Mouse (Mus musculus): ENCODE results near the gene Ptpre. TPM values are rescaled to one million over a fixed set of nuclear protein-coding genes. Genes with fewer than 3 reads are reported as not detected.
A peak's percentile ranks its signal among the peaks of the same experiment; 100 is the strongest.

Ptpre gene
- total RNA-seq, 1 experiment from 2014 or later: 157 TPM

DNA sequence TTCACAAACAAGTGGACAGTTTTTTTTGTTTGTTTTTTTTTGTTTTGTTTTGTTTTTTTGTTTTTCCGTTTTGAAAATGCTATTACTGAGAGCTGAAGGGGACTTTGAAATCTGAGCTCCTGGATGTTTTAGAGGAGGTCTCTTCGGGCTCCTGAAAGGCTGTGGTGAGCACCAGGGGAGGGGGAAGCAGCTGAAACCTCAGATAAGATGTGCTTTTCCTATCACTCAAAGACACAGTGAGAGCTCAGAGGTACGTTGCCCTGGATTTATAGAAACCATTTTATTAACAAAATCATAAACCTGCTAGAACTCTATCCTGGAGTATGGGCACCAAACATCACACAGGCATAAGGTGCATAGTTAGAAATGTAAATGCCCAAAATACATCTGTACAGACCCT lies 10.1 kb upstream of the Ptpre start:
- ATAC-seq (replicated peaks; ENCODE audit: insufficient number of reproducible peaks, low FRiP score, low TSS enrichment, poor library complexity, severe bottlenecking): no peak

DNA sequence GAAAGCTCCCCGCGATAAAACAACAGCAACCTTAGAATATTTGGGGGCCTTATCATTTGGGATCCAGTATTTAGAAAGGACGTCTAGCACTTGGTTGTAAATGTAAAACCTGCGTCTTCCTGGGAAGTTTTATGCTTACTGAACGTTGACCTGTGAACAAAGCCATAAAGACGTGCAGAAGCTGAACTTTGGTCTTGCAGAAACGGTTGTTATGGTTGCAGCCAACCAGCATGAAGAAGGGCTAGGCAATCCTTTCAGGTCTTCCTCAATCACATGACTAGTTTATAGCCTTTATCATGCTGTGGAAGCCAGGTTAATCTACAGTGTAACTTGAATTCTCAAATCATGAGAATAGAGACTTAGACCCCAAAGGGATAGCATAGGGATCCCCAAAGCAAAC lies 8.8 kb upstream of the Ptpre start, which contains the start of gene Clrn3:
TSS of gene Clrn3 (minus strand) at position 140 of the 400 bp plus-strand sequence.
- no peak for ATAC-seq (replicated peaks; ENCODE audit: insufficient number of reproducible peaks, low FRiP score, low TSS enrichment, poor library complexity, severe bottlenecking)

DNA sequence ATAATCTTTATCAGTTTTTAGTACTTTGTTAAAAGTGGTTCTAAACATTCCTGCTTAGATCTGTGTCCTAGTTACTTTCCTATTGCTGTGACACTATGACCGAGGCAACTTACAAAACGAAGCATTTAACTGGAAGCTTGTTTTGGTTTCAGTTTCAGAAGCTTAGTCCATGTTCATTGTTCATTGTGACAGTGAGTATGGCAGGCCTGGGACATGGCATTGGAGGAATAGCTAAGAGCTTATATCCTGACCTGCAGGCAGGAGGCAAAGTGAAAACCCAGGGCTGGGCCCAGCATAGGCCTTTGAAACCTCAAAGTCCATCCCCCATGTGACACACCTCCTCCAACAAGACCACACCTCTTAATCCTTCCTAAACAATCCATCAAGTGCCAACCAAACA lies 8.2 kb upstream of the Ptpre start:
- no peak for ATAC-seq (replicated peaks; ENCODE audit: insufficient number of reproducible peaks, low FRiP score, low TSS enrichment, poor library complexity, severe bottlenecking)

DNA sequence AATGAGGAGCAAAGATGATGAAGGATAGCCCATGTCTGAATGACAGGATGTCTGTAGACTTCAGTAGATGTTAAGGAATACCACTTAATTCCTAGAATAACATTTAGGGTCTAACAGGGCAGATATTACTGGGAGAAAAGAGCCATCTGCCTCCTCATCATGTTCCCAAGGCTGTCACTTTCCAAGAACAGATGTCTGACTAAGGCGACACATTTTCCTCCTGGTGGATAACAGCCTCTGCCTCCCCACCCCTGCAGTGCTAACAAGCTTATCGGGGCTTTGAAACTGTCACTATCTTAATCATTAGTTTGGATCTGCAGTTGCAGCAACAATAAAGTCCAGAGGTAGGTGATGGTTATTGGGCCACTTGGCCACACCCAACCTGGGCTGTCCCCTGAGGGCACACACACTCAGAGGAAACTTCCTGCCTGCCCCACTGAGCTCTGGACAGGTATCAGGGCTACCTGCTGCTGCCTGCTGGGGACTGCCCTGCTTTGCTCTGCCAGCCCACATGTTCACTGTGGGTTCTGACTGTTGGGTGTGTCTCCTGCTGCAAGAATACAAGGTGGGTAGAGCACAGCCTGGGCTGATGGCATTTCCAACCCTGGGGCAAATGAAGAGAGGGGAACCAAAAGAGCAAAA lies 2.6 kb upstream of the Ptpre start:
- ATAC-seq (replicated peaks; ENCODE audit: insufficient number of reproducible peaks, low FRiP score, low TSS enrichment, poor library complexity, severe bottlenecking): no peak

DNA sequence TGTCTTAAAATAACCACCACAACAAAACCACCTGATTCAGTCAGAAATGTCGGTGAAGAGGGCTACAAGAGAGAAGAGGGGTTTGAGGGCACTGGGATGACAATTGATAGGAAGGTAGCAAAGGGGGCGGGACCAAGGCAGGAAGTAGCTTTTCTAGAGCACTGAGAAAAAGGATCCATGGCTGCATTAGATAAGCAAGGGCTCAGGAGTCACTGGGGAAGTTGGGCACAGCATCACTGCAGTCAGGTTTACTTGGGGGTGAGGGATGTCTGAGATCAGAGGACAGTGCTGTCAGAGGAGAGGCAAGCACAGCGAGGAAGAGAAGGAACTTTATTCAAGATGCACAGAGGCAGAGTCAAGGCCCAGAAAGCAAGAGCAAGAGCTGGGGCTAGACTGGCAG lies 1.4 kb upstream of the Ptpre start:
- no peak for ATAC-seq (replicated peaks; ENCODE audit: insufficient number of reproducible peaks, low FRiP score, low TSS enrichment, poor library complexity, severe bottlenecking)

DNA sequence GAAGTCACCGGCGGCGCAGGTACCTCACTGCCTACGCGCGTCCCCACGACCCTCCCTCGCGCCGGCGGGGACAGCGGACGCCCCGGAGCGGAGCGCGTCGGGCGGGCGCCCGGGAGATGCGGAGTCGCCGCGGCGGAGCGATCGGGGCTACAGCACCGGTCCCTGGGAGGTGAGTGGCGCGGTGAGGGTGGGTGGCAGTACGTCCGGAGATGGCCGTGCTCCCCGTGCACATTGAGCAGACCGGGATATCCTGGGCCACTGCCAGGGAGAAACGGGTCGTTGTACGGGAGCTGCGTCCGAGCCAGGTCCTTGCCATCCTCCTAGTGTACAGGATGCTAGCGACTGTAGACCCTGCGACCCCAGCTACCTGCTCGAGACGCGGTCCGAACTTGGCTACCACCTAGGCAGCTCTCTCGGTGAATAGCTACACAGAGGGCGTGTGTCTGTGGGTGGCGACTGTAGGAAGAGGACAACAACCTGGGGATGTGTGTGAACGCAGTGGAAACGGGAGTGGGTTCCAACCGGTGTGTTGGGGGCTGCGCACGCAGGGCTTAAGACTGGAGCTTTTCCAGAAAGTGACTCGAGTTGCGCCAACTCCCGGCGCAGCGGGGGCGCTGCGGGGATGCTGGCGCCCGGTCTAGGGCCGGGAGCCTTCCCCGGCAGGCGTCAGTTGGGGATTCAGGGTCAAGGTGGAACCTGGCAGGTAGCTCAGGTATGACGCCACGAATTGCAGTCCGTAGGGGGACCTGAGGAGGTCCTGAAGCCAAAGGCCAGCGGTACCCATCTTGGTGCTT lies 864 bp downstream of the Ptpre start:
- ATAC-seq (replicated peaks; ENCODE audit: insufficient number of reproducible peaks, low FRiP score, low TSS enrichment, poor library complexity, severe bottlenecking): no peak; the same call in 1 of the 2 replicates

DNA sequence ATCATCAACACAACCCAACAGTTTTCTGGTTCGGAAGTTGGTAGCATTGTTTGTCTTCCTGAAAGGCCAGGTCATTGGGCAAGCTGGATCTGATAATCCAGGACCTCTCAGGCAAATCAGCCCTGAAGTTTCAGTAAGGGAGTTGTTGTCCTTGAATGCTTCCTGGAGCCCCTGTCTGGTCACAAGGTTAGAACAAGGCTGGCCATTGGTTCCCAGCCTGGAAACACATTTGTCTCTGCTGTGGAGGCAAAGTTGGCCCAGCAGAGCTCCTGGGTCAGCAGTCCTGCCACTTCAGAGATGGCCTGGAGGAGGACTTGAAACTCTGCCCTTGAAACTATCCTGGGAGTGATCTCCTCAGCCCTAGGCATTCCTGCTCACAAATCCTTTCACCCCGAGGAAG lies 2.1 kb downstream of the Ptpre start:
- ATAC-seq (replicated peaks; ENCODE audit: insufficient number of reproducible peaks, low FRiP score, low TSS enrichment, poor library complexity, severe bottlenecking): no peak

DNA sequence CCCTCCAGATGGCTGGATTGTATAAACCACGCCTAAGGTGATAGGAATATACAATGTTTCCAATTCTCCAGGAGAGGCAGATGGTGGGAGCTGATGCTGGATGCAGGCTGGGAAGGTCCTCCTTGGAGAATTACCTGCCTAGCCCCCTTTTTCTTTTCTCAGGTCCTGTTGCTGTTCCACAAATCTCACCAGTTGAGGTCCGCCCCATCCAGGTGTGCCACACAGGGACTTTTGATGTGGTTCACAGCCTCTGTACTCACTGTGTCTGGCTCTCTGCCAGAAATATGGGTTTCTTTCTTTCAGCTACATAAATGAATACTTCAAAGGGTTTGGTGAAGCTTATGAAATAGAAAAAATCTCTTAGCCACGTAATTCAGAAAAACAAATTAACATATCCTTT lies 5.0 kb downstream of the Ptpre start:
- ATAC-seq (replicated peaks; ENCODE audit: insufficient number of reproducible peaks, low FRiP score, low TSS enrichment, poor library complexity, severe bottlenecking): no peak

DNA sequence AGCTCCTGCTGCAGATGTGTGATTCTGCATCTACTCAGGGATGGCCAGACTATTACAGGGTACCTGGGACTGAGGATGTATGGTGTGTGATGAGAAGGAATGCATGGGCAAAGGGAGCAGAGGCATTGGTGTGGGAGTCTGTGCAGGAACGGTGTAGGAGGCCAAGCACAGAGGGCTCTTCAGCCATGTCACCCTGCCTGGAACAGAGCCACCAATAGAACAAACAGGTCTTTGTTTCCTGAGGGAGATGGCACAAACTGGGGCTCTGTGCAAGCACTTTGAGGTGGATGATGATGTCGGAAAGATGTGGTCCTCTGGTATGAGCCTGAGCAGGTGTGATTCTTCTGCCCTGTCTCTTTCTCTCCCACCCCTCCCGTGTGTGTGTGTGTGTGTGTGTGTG lies 5.8 kb downstream of the Ptpre start:
- ATAC-seq (replicated peaks; ENCODE audit: insufficient number of reproducible peaks, low FRiP score, low TSS enrichment, poor library complexity, severe bottlenecking): no peak

DNA sequence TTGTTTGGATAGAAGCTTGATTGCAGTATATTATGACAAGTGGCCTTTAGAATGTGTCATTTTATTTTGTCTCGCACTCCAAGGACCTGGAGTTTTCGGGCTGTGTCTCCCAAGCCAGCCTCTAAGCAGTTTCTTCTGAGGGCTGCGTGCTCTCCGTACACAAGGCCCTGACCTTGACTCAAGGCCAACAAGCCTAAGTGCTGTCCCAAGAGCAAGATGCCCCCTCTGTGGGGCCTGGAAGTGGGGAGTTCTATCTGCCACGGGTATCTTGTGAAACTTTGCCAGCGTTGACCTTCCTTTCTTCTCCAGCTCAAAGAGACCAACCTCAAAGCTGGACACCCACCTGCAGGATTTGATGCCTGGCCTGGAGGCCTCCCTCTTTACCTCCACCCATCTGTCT lies 7.0 kb downstream of the Ptpre start:
- ATAC-seq (replicated peaks; ENCODE audit: insufficient number of reproducible peaks, low FRiP score, low TSS enrichment, poor library complexity, severe bottlenecking): no peak

DNA sequence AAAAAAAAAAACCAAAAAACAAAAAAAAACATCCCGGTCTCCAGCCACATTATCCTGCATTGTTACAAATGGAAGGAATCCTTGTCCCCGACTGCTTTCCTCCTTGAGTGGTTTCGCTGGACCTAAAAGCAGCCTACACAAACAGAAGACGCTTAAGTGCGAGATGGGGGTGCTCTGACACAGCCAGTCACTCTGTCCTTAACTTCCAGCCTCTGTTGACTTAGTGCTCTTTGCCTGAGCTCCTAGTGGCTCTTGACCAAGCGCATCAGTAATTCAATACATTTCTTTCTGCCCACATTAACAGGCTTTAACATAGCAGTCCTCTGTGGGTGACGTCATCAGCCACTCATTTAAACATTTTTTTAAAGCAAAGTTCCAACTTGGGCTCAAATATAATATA lies 8.7 kb downstream of the Ptpre start:
- no peak for ATAC-seq (replicated peaks; ENCODE audit: insufficient number of reproducible peaks, low FRiP score, low TSS enrichment, poor library complexity, severe bottlenecking)

DNA sequence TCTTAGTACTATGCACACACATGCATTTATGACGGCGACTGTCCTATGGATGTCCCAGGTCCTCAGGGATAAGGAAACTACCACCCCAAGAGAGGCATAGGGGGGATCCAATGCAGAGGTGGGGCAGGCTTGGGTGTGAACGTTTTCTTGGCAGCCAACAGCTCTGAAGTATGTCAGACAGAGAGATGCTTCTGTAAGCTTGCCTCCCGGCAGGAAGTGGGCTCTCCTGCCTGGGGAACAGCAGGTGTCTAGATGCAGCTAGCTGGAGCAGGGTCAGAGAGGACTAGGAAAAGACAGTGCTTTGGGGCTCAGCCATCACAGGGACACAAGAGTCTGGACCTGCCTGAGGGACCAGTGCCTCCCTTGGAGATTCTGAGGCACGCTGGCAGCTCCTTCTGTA lies 9.2 kb downstream of the Ptpre start:
- no peak for ATAC-seq (replicated peaks; ENCODE audit: insufficient number of reproducible peaks, low FRiP score, low TSS enrichment, poor library complexity, severe bottlenecking)

DNA sequence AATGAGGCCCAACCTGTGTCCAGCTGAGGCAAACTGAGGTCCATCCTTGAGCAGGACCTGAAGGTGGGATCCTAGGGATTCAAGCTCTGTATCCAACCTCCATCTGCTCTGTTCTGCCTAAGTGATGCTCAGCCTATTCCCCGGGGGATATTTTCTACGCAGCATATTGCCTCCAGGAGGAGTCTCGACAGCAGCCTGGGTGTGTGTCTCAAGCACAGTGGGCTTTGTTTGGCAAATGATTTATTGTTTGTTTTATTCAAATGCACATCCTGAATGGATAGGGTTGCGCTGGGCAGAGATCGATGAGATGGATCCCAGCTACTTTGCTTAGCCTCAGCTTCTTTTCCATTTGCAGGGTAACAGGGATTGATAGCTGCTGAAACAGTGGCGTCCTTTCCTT lies 11.2 kb downstream of the Ptpre start:
- no peak for ATAC-seq (replicated peaks; ENCODE audit: insufficient number of reproducible peaks, low FRiP score, low TSS enrichment, poor library complexity, severe bottlenecking)

DNA sequence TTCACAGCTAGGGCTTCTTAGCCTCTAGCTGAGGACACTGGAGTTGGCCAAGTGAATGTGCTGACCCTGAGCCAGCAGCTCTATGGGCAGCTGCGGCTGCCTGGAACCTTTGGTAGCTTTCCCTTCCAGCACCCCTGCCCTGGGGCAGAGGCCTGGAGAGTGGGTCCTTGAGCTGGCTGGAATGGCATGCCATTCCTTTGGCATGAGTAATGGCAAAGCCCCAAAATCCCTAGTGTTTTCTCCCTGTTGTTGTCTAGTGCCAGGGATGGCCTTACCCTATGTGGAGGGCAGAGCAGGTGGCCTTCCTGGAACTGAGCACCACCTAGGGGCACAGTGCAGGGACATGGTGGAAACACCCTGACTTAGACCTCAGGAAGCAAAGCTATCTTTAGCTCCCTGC lies 14.3 kb downstream of the Ptpre start:
- no peak for ATAC-seq (replicated peaks; ENCODE audit: insufficient number of reproducible peaks, low FRiP score, low TSS enrichment, poor library complexity, severe bottlenecking)

DNA sequence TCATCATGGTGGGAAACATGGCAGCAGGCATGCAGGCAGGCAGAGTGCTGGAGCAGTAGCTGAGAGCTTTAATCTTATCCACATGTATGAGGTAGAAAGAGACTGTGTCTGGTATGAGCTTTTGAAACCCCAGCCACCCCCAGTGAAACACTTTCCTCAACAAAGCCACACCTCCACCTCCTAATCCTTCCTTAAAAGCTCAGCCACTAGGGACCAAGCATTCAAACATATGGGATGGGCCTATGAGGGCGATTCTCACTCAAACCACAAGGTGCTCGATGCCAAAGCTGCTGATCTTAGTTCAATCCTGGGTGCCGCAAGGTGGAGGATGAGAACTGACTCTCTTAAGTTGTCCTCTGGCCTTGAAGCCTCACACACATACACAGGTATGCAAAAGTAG lies 16.3 kb downstream of the Ptpre start:
- 0 out of 2 replicates have a peak, but pooled peaks have one; percentile 25 for ATAC-seq (replicated peaks; ENCODE audit: insufficient number of reproducible peaks, low FRiP score, low TSS enrichment, poor library complexity, severe bottlenecking)

DNA sequence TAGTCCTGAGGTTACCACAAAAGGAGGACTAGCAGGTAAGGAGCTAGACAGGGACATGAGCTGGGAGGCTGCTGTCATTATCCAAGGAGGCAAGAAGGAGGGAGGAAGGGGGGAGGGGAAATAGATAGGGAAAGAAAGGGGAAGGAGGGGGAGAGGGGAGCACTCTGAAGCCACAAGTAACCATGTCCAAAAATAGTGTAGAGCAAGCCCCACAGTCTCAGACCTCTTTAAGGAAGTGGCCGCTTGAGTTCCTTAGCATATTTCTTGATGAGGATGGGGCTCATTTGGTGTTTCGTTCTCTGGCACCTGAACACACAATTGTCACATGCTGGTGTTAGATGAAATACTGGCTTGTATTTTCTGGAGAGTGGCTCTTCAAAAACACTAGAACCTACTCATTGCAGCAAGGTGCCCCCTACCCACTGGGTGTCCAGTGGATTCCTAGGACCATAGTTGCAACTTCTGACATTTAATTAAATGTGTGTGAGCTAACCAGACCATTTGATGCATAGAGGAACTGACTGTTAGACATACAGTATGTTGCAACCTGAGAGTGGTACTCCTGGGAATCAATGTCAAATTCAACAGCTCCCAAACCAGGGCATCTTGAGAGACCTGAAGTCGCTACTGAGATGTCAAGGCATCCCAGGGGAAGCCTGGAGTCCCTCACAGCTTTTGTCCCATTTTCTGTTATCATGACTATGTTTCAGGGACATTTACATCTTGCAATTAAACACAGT lies 19.6 kb downstream of the Ptpre start:
- ATAC-seq (replicated peaks; ENCODE audit: insufficient number of reproducible peaks, low FRiP score, low TSS enrichment, poor library complexity, severe bottlenecking): peak; percentile 65

DNA sequence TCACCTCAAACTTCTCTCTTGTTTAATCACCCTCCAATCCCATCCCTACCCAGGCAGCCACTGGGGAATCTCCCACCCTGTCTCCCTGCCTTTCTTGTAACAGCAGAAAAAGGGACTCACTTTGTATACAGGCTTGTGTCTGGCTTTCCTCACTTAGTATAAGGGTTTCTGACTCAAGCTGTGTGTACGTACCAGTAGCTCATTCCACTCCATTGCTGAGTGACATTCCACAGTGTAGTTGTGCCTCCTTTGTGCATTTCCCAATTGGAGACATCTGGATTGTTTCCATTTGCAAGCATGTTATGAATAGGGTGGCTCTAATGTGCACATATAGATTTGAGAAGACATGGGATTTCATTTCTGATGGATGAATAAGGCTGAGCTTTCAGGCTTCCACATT lies 23.0 kb downstream of the Ptpre start:
- ATAC-seq (replicated peaks; ENCODE audit: insufficient number of reproducible peaks, low FRiP score, low TSS enrichment, poor library complexity, severe bottlenecking): no peak

DNA sequence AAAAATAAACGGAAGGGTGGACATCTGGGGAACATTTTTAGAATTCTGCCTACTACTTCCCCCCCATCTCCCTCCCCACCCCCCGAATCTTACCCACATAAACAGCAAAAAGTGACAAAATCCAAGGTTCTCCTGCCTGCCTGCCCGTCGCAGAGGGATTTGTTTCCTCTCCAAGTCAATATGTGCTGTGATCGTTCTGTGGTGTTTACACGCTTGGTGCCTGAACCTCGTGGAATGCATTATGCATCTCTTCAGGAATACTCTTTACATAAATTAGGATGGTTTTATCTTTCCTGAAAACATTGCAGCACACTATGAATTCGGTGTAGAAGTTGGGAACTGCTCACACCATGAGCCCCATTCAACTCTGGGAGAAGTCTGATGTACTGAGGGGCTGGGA lies 26.7 kb downstream of the Ptpre start:
- ATAC-seq (replicated peaks; ENCODE audit: insufficient number of reproducible peaks, low FRiP score, low TSS enrichment, poor library complexity, severe bottlenecking): no peak

DNA sequence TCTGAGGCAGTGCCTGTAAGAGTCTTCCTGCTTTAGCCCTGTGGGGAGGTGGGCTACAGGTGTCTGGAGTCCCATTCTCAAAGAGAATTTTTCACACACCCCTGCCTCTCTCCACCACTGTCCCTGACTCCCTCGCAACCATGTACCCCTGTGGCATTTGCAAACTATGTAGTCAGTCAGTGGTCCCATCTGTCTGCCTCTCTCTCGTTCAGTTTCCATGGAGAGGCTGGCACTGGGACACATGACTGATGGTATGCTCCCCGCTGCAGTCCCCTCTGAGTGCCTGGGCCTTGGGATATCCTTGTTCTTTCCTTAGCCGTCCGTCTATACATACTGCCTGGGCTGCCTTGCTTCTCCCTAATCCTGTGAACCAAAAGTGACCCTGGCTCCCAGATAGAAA lies 28.7 kb downstream of the Ptpre start:
- ATAC-seq (replicated peaks; ENCODE audit: insufficient number of reproducible peaks, low FRiP score, low TSS enrichment, poor library complexity, severe bottlenecking): no peak

DNA sequence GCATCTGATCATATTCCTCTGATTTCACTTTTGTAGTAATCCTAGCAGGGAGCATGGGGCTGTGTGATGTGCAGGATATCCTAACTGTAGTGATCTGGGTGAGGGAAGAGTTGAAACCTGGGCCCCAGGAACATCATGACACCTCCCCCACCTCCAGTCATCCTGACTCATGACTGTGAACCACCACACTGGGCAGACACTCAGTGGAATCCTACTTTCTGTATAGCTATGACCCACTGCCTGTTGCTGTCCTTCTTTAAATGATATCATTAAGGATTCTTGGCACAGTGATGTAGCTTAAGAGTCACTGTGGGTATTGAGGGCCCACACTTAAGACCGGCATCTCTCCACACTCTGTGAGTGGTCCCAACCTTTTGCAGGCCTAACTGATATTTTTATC lies 30.3 kb downstream of the Ptpre start:
- ATAC-seq (replicated peaks; ENCODE audit: insufficient number of reproducible peaks, low FRiP score, low TSS enrichment, poor library complexity, severe bottlenecking): no peak
